Mouse (Mus musculus): ENCODE measurements around the gene Ctdnep1. TPM values are rescaled to one million over a fixed set of nuclear protein-coding genes. Genes with fewer than 3 reads are reported as not detected.

Ctdnep1 gene
- total and polyA plus RNA-seq, 3 experiments: 42.9 to 143 (median 66.7) TPM

- in situ Hi-C loops (cut with MboI; ENCODE audit: low pct_ligation_motif_present, low pct_unique_long_range_greater_than_20kb, low sequenced_read_pairs): no loop called here
- TF ChIP-seq TCF12 (IDR thresholded peaks at IDR 0.05; ENCODE audit: low read depth, low read length) (peak; percentile 38; the same call in 1 of the 2 replicates), ELF1 (IDR thresholded peaks at IDR 0.05; ENCODE audit: low read depth, low read length) (no peak), MYC (IDR thresholded peaks at IDR 0.05; ENCODE audit: low read depth, low read length) (peak; percentile 83), E2F4 (IDR thresholded peaks at IDR 0.05; ENCODE audit: insufficient replicate concordance, low read depth, low read length) (peak; percentile 27; the same call in 1 of the 2 replicates), HCFC1 (IDR thresholded peaks at IDR 0.05; ENCODE audit: low read depth, low read length) (peak; percentile 45), NRF1 (IDR thresholded peaks at IDR 0.05; ENCODE audit: low read depth, low read length) (0 out of 2 replicates have a peak, but pooled peaks have one; percentile 20), RCOR1 (conservative IDR thresholded peaks at IDR 0.05; ENCODE audit: low read depth, low read length) (0 out of 2 replicates have a peak, but pooled peaks have one; percentile 2), ZKSCAN1 (IDR thresholded peaks at IDR 0.05; ENCODE audit: borderline replicate concordance, low read depth, low read length) (no peak), MAZ (IDR thresholded peaks at IDR 0.05; ENCODE audit: low read depth, low read length) (peak; percentile 71; the same call in 1 of the 2 replicates), SMC3 (IDR thresholded peaks at IDR 0.05; ENCODE audit: low read depth, low read length) (peak; percentile 98), BHLHE40 (IDR thresholded peaks at IDR 0.05; ENCODE audit: low read depth, low read length) (peak; percentile 86), USF1 (IDR thresholded peaks at IDR 0.05; ENCODE audit: low read depth, low read length) (no peak), MEF2A (IDR thresholded peaks at IDR 0.05; ENCODE audit: borderline replicate concordance, low read depth, low read length) (peak; percentile 69; the same call in 1 of the 2 replicates), JUND (conservative IDR thresholded peaks at IDR 0.05; ENCODE audit: low read depth, low read length) (no peak; the same call in 1 of the 2 replicates), EP300 (IDR thresholded peaks at IDR 0.05; ENCODE audit: low read length) (peak; percentile 47; the same call in 1 of the 2 replicates), RAD21 (IDR thresholded peaks at IDR 0.05; ENCODE audit: low read depth, low read length) (peak; percentile 99), SIN3A (IDR thresholded peaks at IDR 0.05; ENCODE audit: low read length) (peak; percentile 51; the same call in 1 of the 2 replicates), CHD1 (IDR thresholded peaks at IDR 0.05; ENCODE audit: low read depth, low read length) (no peak), ZC3H11A (IDR thresholded peaks at IDR 0.05; ENCODE audit: low read depth, low read length) (peak; percentile 88), MAFK (IDR thresholded peaks at IDR 0.05; ENCODE audit: insufficient replicate concordance, low read length) (no peak), MAX (IDR thresholded peaks at IDR 0.05; ENCODE audit: low read length) (peak; percentile 31; the same call in 1 of the 2 replicates), CTCF (conservative IDR thresholded peaks at IDR 0.05 in 1 of 2, IDR thresholded peaks at IDR 0.05 in 1 of 2; ENCODE audit: low read depth in 2 of 2, low read length in 2 of 2) (peak; percentile 94 to 99), ZMIZ1 (IDR thresholded peaks at IDR 0.05; ENCODE audit: low read depth, low read length) (no peak), IRF4 (IDR thresholded peaks at IDR 0.05; ENCODE audit: low read depth, low read length) (peak; percentile 47), MXI1 (IDR thresholded peaks at IDR 0.05; ENCODE audit: low read depth, low read length) (no peak), KAT2A (IDR thresholded peaks at IDR 0.05; ENCODE audit: insufficient replicate concordance, low read length) (no peak), JUN (IDR thresholded peaks at IDR 0.05; ENCODE audit: insufficient read depth, low read depth, low read length) (0 out of 2 replicates have a peak, but pooled peaks have one; percentile 23), ETS1 (conservative IDR thresholded peaks at IDR 0.05; ENCODE audit: low read depth, low read length) (0 out of 2 replicates have a peak, but pooled peaks have one; percentile 10), NELFE (IDR thresholded peaks at IDR 0.05; ENCODE audit: low read depth, low read length) (peak; percentile 53; the same call in 1 of the 2 replicates), USF2 (conservative IDR thresholded peaks at IDR 0.05; ENCODE audit: low read depth, low read length) (no peak)
- no peaks in the 10 kb centered on the region for H3K79me2 ChIP-seq (replicated peaks; ENCODE audit: control insufficient read depth, extremely low read depth, insufficient read depth, poor library complexity, severe bottlenecking)
- H3K27ac ChIP-seq (ENCODE audit: insufficient read depth, low read depth): no peak overlapping the region
- no peak overlapping the region for H3K9ac ChIP-seq (ENCODE audit: insufficient read depth, low read depth)
- DNase-seq (ENCODE audit: extremely low read depth): peak; percentile 94
- no peaks in the 10 kb centered on the region for H3K9me3 ChIP-seq (replicated peaks; ENCODE audit: low read length)
- H3K4me3 ChIP-seq (replicated peaks in 1 of 3; ENCODE audit: low read depth in 2 of 3, low read length in 2 of 3, poor library complexity in 1 of 3): peak overlapping the region in 2 of 3 experiments; percentile 24 to 43
- dilution Hi-C loops (cut with MboI; ENCODE audit: extremely low pct_ligation_motif_present, extremely low pct_unique_long_range_greater_than_20kb, low sequenced_read_pairs): no loop called here
- H3K4me2 ChIP-seq (ENCODE audit: insufficient read depth, low read depth, poor library complexity, severe bottlenecking): peak overlapping the region; percentile 79
- peaks cover 23 to 45% of the 10 kb centered on the region in 2 experiments for H3K4me1 ChIP-seq (ENCODE audit: control insufficient read depth in 1 of 2, insufficient read depth in 2 of 2)
- peaks cover 0 to 10% of the 10 kb centered on the region in 2 experiments for H3K36me3 ChIP-seq (replicated peaks in 1 of 2; ENCODE audit: control insufficient read depth in 1 of 2, insufficient read depth in 1 of 2, low read length in 1 of 2)
- H3K27me3 ChIP-seq (replicated peaks): peaks cover 14% of the 10 kb centered on the region
Observed at GRCm38 (mm10) chr11:69948763-69949150, 32.2 kb upstream of the Ctdnep1 start.

Measured in CH12.LX (cell line).